Mouse (Mus musculus): ENCODE measurements around the gene Rita1. TPM values are rescaled to one million over a fixed set of nuclear protein-coding genes. Genes with fewer than 3 reads are reported as not detected.

Rita1 gene
- polyA plus RNA-seq, 1 experiment from 2014 or later, result 13.4 TPM

- H3K9ac ChIP-seq (ENCODE audit: low read length), result no peak overlapping the region
- peaks cover 42% of the 10 kb centered on the region for H3K36me3 ChIP-seq (ENCODE audit: control insufficient read depth, insufficient read depth, low read length)
- H3K27me3 ChIP-seq (ENCODE audit: control insufficient read depth, insufficient read depth, low read length), result no peaks in the 10 kb centered on the region
- no peak overlapping the region for H3K4me3 ChIP-seq (replicated peaks; ENCODE audit: low read length)
- WGBS, result 74% methylated on average over 5 of the region's 5 CpGs
- H3K27ac ChIP-seq (ENCODE audit: low read length), result no peak overlapping the region
- no peak for ATAC-seq (ENCODE audit: insufficient read depth, low FRiP score)
- no peaks in the 10 kb centered on the region for H3K9me3 ChIP-seq (replicated peaks; ENCODE audit: control insufficient read depth, low read length)
- no peaks in the 10 kb centered on the region for H3K4me1 ChIP-seq (ENCODE audit: control insufficient read depth, insufficient read depth, low read length)
- no peak overlapping the region for H3K4me2 ChIP-seq (ENCODE audit: low read depth, low read length)
Observed at GRCm38 (mm10) chr5:120622198-120622851, 9.9 kb upstream of the Rita1 start.

- Histone ChIP-seq H3K27me3 (ENCODE audit: control insufficient read depth, insufficient read depth, low read length) (no peaks in the 10 kb centered on the region), H3K36me3 (ENCODE audit: control insufficient read depth, insufficient read depth, low read length) (peaks cover 47% of the 10 kb centered on the region), H3K9ac (ENCODE audit: low read length) (no peak overlapping the region), H3K27ac (ENCODE audit: low read length) (no peak overlapping the region), H3K9me3 (replicated peaks; ENCODE audit: control insufficient read depth, low read length) (no peaks in the 10 kb centered on the region), H3K4me3 (replicated peaks; ENCODE audit: low read length) (no peak overlapping the region), H3K4me1 (ENCODE audit: control insufficient read depth, insufficient read depth, low read length) (no peaks in the 10 kb centered on the region), H3K4me2 (ENCODE audit: low read depth, low read length) (no peak overlapping the region)
- WGBS, result 91% methylated on average over 10 of the region's 10 CpGs
- ATAC-seq (ENCODE audit: insufficient read depth, low FRiP score), result no peak
Observed at GRCm38 (mm10) chr5:120621846-120622197, 9.4 kb upstream of the Rita1 start.

- Histone ChIP-seq H3K36me3 (ENCODE audit: control insufficient read depth, insufficient read depth, low read length) (peaks cover 47% of the 10 kb centered on the region), H3K9ac (ENCODE audit: low read length) (no peak overlapping the region), H3K4me2 (ENCODE audit: low read depth, low read length) (no peak overlapping the region), H3K4me3 (replicated peaks; ENCODE audit: low read length) (no peak overlapping the region), H3K4me1 (ENCODE audit: control insufficient read depth, insufficient read depth, low read length) (no peaks in the 10 kb centered on the region), H3K27me3 (ENCODE audit: control insufficient read depth, insufficient read depth, low read length) (no peaks in the 10 kb centered on the region), H3K27ac (ENCODE audit: low read length) (no peak overlapping the region), H3K9me3 (replicated peaks; ENCODE audit: control insufficient read depth, low read length) (peaks cover under 1% of the 10 kb centered on the region; the same call in 1 of the 2 replicates)
- no peak for ATAC-seq (ENCODE audit: insufficient read depth, low FRiP score)
- 89% methylated on average over 23 of the region's 23 CpGs for WGBS
Observed at GRCm38 (mm10) chr5:120621078-120621765, 8.8 kb upstream of the Rita1 start.

- H3K9ac ChIP-seq (ENCODE audit: low read length), result no peak overlapping the region
- H3K27me3 ChIP-seq (ENCODE audit: control insufficient read depth, insufficient read depth, low read length), result no peaks in the 10 kb centered on the region
- H3K4me1 ChIP-seq (ENCODE audit: control insufficient read depth, insufficient read depth, low read length), result no peaks in the 10 kb centered on the region
- WGBS, result 69% methylated on average over 18 of the region's 18 CpGs
- H3K27ac ChIP-seq (ENCODE audit: low read length), result no peak overlapping the region
- H3K4me3 ChIP-seq (replicated peaks; ENCODE audit: low read length), result no peak overlapping the region
- H3K9me3 ChIP-seq (replicated peaks; ENCODE audit: control insufficient read depth, low read length), result peaks cover 6% of the 10 kb centered on the region; the same call in 1 of the 2 replicates
- no peak overlapping the region for H3K4me2 ChIP-seq (ENCODE audit: low read depth, low read length)
- no peak for ATAC-seq (ENCODE audit: insufficient read depth, low FRiP score)
- H3K36me3 ChIP-seq (ENCODE audit: control insufficient read depth, insufficient read depth, low read length), result peaks cover 47% of the 10 kb centered on the region
Observed at GRCm38 (mm10) chr5:120620375-120621077, 8.1 kb upstream of the Rita1 start.

GRCm38 (mm10) chr5:120619201-120619600, 6.8 kb upstream of the Rita1 start:
- H3K9me3 ChIP-seq (replicated peaks; ENCODE audit: control insufficient read depth, low read length), result peaks cover 6% of the 10 kb centered on the region; the same call in 1 of the 2 replicates

GRCm38 (mm10) chr5:120618778-120619177, 6.4 kb upstream of the Rita1 start:
- Histone ChIP-seq H3K9ac (ENCODE audit: low read length) (no peak overlapping the region), H3K4me3 (replicated peaks; ENCODE audit: low read length) (no peak overlapping the region), H3K36me3 (ENCODE audit: control insufficient read depth, insufficient read depth, low read length) (peaks cover 40% of the 10 kb centered on the region), H3K9me3 (replicated peaks; ENCODE audit: control insufficient read depth, low read length) (peaks cover 6% of the 10 kb centered on the region; the same call in 1 of the 2 replicates), H3K4me1 (ENCODE audit: control insufficient read depth, insufficient read depth, low read length) (no peaks in the 10 kb centered on the region), H3K27ac (ENCODE audit: low read length) (no peak overlapping the region), H3K4me2 (ENCODE audit: low read depth, low read length) (no peak overlapping the region), H3K27me3 (ENCODE audit: control insufficient read depth, insufficient read depth, low read length) (no peaks in the 10 kb centered on the region)
- ATAC-seq (ENCODE audit: insufficient read depth, low FRiP score), result no peak
- 81% methylated on average over 12 of the region's 12 CpGs for WGBS

More at GRCm38 (mm10) chr5:120619201-120619600, 6.8 kb upstream of the Rita1 start:
- no peak overlapping the region for H3K9ac ChIP-seq (ENCODE audit: low read length)
- H3K27me3 ChIP-seq (ENCODE audit: control insufficient read depth, insufficient read depth, low read length), result no peaks in the 10 kb centered on the region
- H3K27ac ChIP-seq (ENCODE audit: low read length), result no peak overlapping the region
- ATAC-seq (ENCODE audit: insufficient read depth, low FRiP score), result no peak
- H3K4me3 ChIP-seq (replicated peaks; ENCODE audit: low read length), result no peak overlapping the region
- H3K4me1 ChIP-seq (ENCODE audit: control insufficient read depth, insufficient read depth, low read length), result no peaks in the 10 kb centered on the region
- peaks cover 40% of the 10 kb centered on the region for H3K36me3 ChIP-seq (ENCODE audit: control insufficient read depth, insufficient read depth, low read length)
- H3K4me2 ChIP-seq (ENCODE audit: low read depth, low read length), result no peak overlapping the region
- 18% methylated on average over 5 of the region's 5 CpGs for WGBS

GRCm38 (mm10) chr5:120615903-120616302, 3.5 kb upstream of the Rita1 start:
- Histone ChIP-seq H3K27ac (ENCODE audit: low read length) (no peak overlapping the region), H3K4me3 (replicated peaks; ENCODE audit: low read length) (no peak overlapping the region), H3K4me2 (ENCODE audit: low read depth, low read length) (no peak overlapping the region), H3K9ac (ENCODE audit: low read length) (no peak overlapping the region), H3K36me3 (ENCODE audit: control insufficient read depth, insufficient read depth, low read length) (peaks cover 36% of the 10 kb centered on the region), H3K4me1 (ENCODE audit: control insufficient read depth, insufficient read depth, low read length) (peaks cover 9% of the 10 kb centered on the region), H3K9me3 (replicated peaks; ENCODE audit: control insufficient read depth, low read length) (peaks cover 6% of the 10 kb centered on the region; the same call in 1 of the 2 replicates), H3K27me3 (ENCODE audit: control insufficient read depth, insufficient read depth, low read length) (no peaks in the 10 kb centered on the region)
- 92% methylated on average over 4 of the region's 4 CpGs for WGBS
- no peak for ATAC-seq (ENCODE audit: insufficient read depth, low FRiP score)

- peak overlapping the region; percentile 90 for H3K4me2 ChIP-seq (ENCODE audit: low read depth, low read length)
- H3K27me3 ChIP-seq (ENCODE audit: control insufficient read depth, insufficient read depth, low read length), result no peaks in the 10 kb centered on the region
- peaks cover 16% of the 10 kb centered on the region for H3K36me3 ChIP-seq (ENCODE audit: control insufficient read depth, insufficient read depth, low read length)
- peaks cover 11% of the 10 kb centered on the region for H3K4me1 ChIP-seq (ENCODE audit: control insufficient read depth, insufficient read depth, low read length)
- WGBS, result under 1% methylated on average over 69 of the region's 69 CpGs
- H3K4me3 ChIP-seq (replicated peaks; ENCODE audit: low read length), result peak overlapping the region; percentile 93
- peak overlapping the region; percentile 83 for H3K9ac ChIP-seq (ENCODE audit: low read length)
- H3K9me3 ChIP-seq (replicated peaks; ENCODE audit: control insufficient read depth, low read length), result peaks cover 6% of the 10 kb centered on the region; the same call in 1 of the 2 replicates
- peak overlapping the region; percentile 92 for H3K27ac ChIP-seq (ENCODE audit: low read length)
- ATAC-seq (ENCODE audit: insufficient read depth, low FRiP score), result peak; percentile 93
Observed at GRCm38 (mm10) chr5:120612822-120613604, 624 bp upstream of the Rita1 start.

All from stomach, embryonic 16.5 days (tissue).